Mouse (Mus musculus) testis, adult 2 months (tissue): ENCODE data around the gene Cib1.

Source experiments
- CTCF ChIP-seq: fragments of 200-500 bp; IDR thresholded peaks from 2 replicates; pipeline ENCODE4 v1.5.1; 2012; ENCODE audit warnings: low read depth, mild to moderate bottlenecking, inconsistent platforms, low read length, moderate library complexity; ENCODE audit not compliant: control insufficient read depth, insufficient read depth, insufficient replicate concordance
- POLR2A ChIP-seq: fragments of 200-500 bp; IDR thresholded peaks from 2 replicates; pipeline ENCODE4 v1.6.1; 2012; ENCODE audit warnings: low read depth, mild to moderate bottlenecking, inconsistent platforms, low read length, moderate library complexity; ENCODE audit not compliant: control insufficient read depth

- TF ChIP-seq CTCF (peak; percentile 42; the same call in 1 of the 2 replicates), POLR2A (no peak)
These were observed 5.5 kb downstream of the Cib1 start for GRCm38 (mm10) chr7:80227065-80227464.
